Mouse (Mus musculus) liver, embryonic 11.5 days (tissue): ENCODE measurements around the gene Sec14l1. TPM values are rescaled to one million over a fixed set of nuclear protein-coding genes. Genes with fewer than 3 reads are reported as not detected.

Experiments
- ATAC-seq: fragments of 200-750 bp; cut with Nextera tagmentation; replicated peaks from 2 replicates; pipeline ENCODE4 v1.8.0; 2017; ENCODE audit warnings: moderate number of reproducible peaks, mild to moderate bottlenecking, moderate TSS enrichment, moderate library complexity; ENCODE audit not compliant: low FRiP score
- DNase-seq: peaks from one replicate; pipeline ENCODE4 v3.0.0-alpha.2; 2017; ENCODE audit warnings: low spot score
- H3K27ac ChIP-seq: fragments of 300-500 bp; sonication (generic); 2 replicates; pipeline ENCODE4 v1.5.1; 2014; ENCODE audit warnings: mild to moderate bottlenecking, low read depth, low read length, control low read depth
- H3K27me3 ChIP-seq: fragments of 300-500 bp; sonication (generic); replicated peaks from 2 replicates; pipeline ENCODE4 v1.6.1; 2014; ENCODE audit warnings: low read length, mixed read lengths; ENCODE audit not compliant: control insufficient read depth, insufficient read depth
- H3K36me3 ChIP-seq: fragments of 300-500 bp; sonication (generic); 2 replicates; pipeline ENCODE4 v1.6.1; 2014; ENCODE audit warnings: mild to moderate bottlenecking, low read length, moderate library complexity, mixed read lengths; ENCODE audit not compliant: control insufficient read depth, insufficient read depth
- H3K4me1 ChIP-seq: fragments of 300-500 bp; sonication (generic); replicated peaks from 2 replicates; pipeline ENCODE4 v1.6.1; 2014; ENCODE audit warnings: low read length, mixed read lengths; ENCODE audit not compliant: control insufficient read depth, insufficient read depth
- H3K4me2 ChIP-seq: fragments of 300-500 bp; sonication (generic); 2 replicates; pipeline ENCODE4 v1.6.1; 2014; ENCODE audit warnings: mild to moderate bottlenecking, control low read depth, moderate library complexity
- H3K4me3 ChIP-seq: fragments of 300-500 bp; sonication (generic); 2 replicates; pipeline ENCODE4 v1.5.1; 2014; ENCODE audit warnings: low read depth, low read length, control low read depth
- H3K9ac ChIP-seq: fragments of 300-500 bp; sonication (generic); 2 replicates; pipeline ENCODE4 v1.6.1; 2014; ENCODE audit warnings: low read depth, low read length, control low read depth
- H3K9me3 ChIP-seq: fragments of 300-500 bp; sonication (generic); 2 replicates; pipeline ENCODE4 v1.6.1; 2016; ENCODE audit warnings: low read length, inconsistent platforms, mixed read lengths; ENCODE audit not compliant: control insufficient read depth
- WGBS: fragments of 180-500 bp; shearing (Covaris S2); extraction: QIAGEN DNeasy Blood & Tissue Kit; methylation state at CpG from one replicate; pipeline ENCODE4 v1.1.7; 2014; 5-methylcytosine and 5-hydroxymethylcytosine counted together
- polyA plus RNA-seq: library from polyadenylated mRNA; unstranded; fragments of >200 nt; fragmentation: Nextera tagmentation; extraction: Ambion mirVana; gene quantifications from 2 replicates; pipeline ENCODE4 v1.2.1, GENCODE M21; 2014

Sec14l1 gene
- polyA plus RNA-seq, 1 experiment from 2014 or later = 20.9 TPM

DNA sequence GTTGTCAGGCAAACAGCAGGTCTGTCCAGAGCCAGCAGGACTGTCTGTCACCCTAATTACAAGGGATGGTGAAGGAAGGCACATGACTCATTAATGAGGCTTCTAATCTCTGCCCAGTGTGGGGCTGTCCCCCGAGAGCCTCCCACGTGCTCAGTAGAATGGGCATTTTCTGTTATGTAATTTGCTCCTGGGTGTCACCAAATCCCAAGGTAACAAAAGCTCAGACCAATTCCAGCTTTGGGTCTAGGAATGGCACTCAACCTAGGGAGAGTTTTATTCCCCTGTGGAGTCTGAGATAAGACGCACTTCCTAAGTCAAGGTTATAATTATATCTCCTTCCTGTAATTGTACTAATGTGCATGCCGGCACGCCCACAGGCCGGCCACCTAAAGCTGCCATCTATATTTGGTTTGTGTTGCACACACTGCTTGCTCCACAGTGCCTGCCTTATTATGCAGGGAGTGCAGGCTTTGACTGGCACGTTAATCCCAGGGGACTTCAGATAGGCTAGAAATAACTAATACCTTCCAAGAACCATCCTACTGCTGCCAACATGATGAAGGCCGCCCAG is 13.5 kb upstream of the Sec14l1 start:
- peaks cover 9% of the 10 kb centered on the region for H3K4me1 ChIP-seq
- no peak for ATAC-seq

DNA sequence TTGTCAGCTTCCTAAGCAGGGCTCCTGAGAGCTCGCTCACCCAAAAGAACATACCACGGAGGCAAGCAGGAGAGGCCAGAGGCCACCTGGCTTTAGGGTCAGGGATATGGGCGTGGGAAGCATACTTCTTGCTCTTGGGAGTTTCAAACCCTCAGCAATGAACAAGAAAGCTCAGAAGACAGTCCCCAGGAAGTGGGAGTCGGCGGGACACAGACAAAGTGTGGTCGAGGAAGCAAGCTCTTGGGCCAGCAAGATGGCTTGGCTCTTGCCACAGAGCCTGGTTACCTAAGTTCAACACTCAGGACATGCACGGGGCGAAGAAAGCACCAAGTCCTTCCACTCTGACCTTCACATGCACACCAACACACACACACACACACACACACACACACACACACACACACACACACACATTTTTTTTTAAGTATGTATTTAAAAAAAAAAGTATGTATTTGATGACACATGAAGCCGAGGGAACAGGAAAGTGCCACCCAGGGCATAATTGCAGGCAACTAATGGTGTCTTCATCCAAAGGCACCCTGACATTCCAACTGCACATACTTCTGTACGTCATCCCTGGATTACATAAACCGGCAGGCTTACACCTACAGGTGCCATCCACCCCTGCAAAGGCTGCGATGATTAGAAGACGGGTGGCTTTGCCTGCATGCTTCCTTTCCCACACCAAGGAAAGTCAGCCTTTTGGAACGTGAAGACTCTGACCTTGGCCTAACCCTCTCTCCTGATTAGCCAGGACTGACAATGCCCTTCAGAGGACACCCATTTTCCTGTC is 12.8 kb upstream of the Sec14l1 start:
- Histone ChIP-seq H3K27me3 (no peaks in the 10 kb centered on the region; the same call in 1 of the 2 replicates), H3K4me3 (no peak overlapping the region), H3K9me3 (no peaks in the 10 kb centered on the region), H3K4me1 (peaks cover 9% of the 10 kb centered on the region), H3K36me3 (no peaks in the 10 kb centered on the region), H3K4me2 (no peak overlapping the region), H3K9ac (no peak overlapping the region), H3K27ac (no peak overlapping the region)
- DNase-seq (no peak), ATAC-seq (no peak)
- 77% methylated on average over 14 of the region's 14 CpGs for WGBS

More for the DNA sequence above, 13.5 kb upstream of the Sec14l1 start:
- Histone ChIP-seq H3K27me3 (no peaks in the 10 kb centered on the region; the same call in 1 of the 2 replicates), H3K9me3 (no peaks in the 10 kb centered on the region), H3K4me2 (no peak overlapping the region), H3K36me3 (no peaks in the 10 kb centered on the region), H3K4me3 (no peak overlapping the region), H3K27ac (no peak overlapping the region), H3K9ac (no peak overlapping the region)
- WGBS = 61% methylated on average over 8 of the region's 8 CpGs
- no peak for DNase-seq

DNA sequence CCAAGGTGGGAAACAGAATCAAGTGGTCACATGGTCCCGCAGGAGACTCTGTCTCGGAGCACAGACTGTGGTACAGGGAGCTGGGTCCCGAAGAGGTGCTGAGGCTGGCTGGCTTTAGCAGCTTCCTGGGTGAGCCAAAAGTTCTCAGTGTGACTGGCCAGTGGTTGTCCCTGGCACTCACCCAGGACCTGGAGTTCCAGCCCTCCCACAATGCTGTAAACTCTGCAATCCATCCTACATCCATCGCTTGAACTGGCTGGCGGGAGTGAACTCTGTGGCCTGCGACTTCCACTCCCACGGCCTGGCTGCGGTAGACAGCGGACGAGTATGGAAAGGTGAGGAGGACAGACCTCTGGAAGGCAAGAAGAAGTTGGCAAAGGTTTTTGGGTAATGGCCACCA is 11.4 kb upstream of the Sec14l1 start:
- H3K27ac ChIP-seq = no peak overlapping the region
- ATAC-seq (no peak), DNase-seq (no peak)
- H3K36me3 ChIP-seq = no peaks in the 10 kb centered on the region
- H3K4me1 ChIP-seq = peaks cover 7% of the 10 kb centered on the region
- no peak overlapping the region for H3K4me3 ChIP-seq
- H3K9me3 ChIP-seq = no peaks in the 10 kb centered on the region
- no peaks in the 10 kb centered on the region for H3K27me3 ChIP-seq
- H3K4me2 ChIP-seq = no peak overlapping the region
- WGBS = 79% methylated on average over 10 of the region's 10 CpGs
- no peak overlapping the region for H3K9ac ChIP-seq

DNA sequence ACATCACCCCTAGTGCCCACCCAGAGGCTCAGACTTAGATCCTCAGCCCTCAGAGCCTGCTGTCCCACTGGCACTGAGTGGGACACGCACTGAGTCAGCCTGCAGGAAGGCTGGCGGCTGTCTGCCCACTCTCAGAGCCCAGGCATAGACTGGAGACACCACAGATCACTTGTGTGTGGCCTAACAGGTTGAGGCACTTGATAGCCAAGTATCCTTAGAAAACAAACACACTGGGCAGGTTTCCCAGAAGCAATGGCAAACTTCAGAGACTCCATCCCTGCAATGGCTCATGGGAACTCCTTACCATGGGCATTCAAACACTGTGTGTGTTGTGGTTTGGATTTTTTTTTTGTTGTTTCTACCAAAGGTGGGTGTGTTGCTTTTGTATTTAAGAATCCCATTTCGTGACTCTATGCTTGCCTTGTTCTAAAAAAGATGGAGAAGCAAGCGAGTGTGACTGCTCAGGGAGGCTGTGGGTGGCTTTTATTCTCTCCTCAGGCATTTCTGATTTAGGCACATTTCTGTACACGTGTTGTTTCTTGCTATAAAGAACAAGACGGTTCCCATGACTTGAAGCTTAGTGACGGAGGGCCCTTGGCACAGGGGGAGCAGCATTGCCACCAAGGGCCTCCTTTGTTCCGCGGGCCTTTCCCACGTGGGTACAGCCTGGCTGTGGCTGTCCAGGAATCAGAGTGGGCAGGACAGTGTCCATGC is 10.8 kb upstream of the Sec14l1 start:
- Histone ChIP-seq H3K36me3 (no peaks in the 10 kb centered on the region), H3K9me3 (no peaks in the 10 kb centered on the region), H3K4me1 (peaks cover 7% of the 10 kb centered on the region), H3K4me2 (no peak overlapping the region), H3K27ac (no peak overlapping the region), H3K9ac (no peak overlapping the region), H3K4me3 (no peak overlapping the region), H3K27me3 (no peaks in the 10 kb centered on the region)
- 80% methylated on average over 10 of the region's 10 CpGs for WGBS
- ATAC-seq (no peak), DNase-seq (no peak)

DNA sequence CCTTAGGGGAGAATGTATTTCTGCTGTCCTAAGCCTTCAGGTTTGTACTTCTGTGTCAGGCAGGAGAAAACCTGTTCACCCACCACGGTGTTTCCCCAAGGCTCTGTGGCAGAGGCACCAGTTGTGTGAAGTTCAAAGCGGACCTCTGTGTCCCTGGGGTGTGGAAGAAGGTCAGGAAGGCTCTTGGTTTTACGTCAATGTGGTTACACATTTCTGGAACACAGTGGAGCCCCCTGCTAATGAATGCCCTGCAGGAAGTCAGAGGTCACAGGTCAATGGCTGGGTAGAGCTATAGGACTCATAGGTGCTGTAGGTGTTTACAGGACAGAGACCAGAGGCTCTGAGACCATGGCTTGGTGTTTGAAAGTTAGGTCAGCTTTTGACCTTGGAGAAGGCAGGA is 9.7 kb upstream of the Sec14l1 start:
- Histone ChIP-seq H3K4me2 (no peak overlapping the region), H3K9ac (no peak overlapping the region), H3K36me3 (no peaks in the 10 kb centered on the region), H3K4me3 (no peak overlapping the region), H3K27me3 (no peaks in the 10 kb centered on the region), H3K27ac (no peak overlapping the region), H3K9me3 (no peaks in the 10 kb centered on the region), H3K4me1 (peaks cover 12% of the 10 kb centered on the region)
- WGBS = 69% methylated on average over 3 of the region's 3 CpGs
- ATAC-seq (no peak), DNase-seq (no peak)

DNA sequence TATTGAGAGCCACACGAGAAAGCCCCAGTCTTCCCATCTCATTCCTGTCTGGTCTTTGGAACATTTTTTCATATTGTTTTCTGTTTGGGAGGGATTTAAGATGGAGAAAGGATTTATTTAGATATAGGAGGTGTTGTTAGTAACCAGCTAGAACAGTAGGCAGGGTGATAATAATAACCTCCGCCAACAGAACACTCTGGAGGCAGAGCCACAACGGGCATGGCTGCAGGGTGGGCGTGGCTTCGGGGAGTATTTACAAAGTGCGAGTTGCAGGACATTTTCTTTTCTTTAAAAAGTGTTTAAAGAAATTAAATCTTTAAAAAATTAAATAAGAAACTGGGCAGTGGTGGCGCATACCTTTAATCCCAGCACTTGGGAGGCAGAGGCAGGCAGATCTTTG is 9.1 kb upstream of the Sec14l1 start:
- Histone ChIP-seq H3K27ac (no peak overlapping the region), H3K9ac (no peak overlapping the region), H3K9me3 (no peaks in the 10 kb centered on the region), H3K36me3 (no peaks in the 10 kb centered on the region), H3K4me2 (no peak overlapping the region), H3K4me1 (peaks cover 12% of the 10 kb centered on the region), H3K27me3 (no peaks in the 10 kb centered on the region), H3K4me3 (no peak overlapping the region)
- no peak for DNase-seq
- WGBS = 80% methylated on average over 7 of the region's 7 CpGs
- ATAC-seq = no peak

DNA sequence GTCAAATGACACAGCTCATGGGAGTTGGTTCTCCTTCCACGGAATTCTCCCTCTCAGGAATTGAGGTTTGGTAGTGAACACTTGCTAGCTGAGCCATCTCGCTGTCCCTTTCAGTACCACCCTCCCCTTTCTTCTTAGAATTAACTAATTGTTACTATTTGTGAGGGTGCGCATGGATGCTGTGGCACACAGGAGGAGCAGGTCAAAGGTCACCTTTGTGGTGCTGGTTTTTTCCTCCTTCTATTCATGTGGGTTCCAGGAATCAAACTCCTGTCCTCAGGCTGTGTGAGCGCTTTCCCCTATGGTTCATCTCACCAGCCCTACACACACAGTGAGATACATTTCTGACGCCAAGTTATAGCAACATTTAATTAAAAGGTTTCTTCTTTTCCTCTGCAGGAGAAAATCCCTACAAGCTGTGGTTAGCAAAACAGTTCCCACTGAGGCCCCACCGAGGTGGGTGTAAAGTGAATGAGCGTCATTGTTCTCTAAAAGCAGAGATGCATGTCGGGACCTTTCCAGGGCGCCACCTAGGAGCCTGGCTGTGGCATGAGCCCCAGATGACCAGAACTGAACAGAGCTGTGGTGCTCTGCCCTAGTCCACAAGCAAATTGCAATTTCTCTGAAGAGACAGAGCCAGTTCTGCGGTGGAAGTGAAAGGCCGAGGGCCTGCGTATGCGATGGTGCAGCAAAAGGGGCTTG is 8.2 kb upstream of the Sec14l1 start:
- no peak overlapping the region for H3K27ac ChIP-seq
- no peak for DNase-seq
- H3K4me2 ChIP-seq = no peak overlapping the region
- H3K9me3 ChIP-seq = no peaks in the 10 kb centered on the region
- H3K27me3 ChIP-seq = no peaks in the 10 kb centered on the region
- no peaks in the 10 kb centered on the region for H3K36me3 ChIP-seq
- no peak for ATAC-seq
- peaks cover 12% of the 10 kb centered on the region for H3K4me1 ChIP-seq
- H3K9ac ChIP-seq = no peak overlapping the region
- no peak overlapping the region for H3K4me3 ChIP-seq
- WGBS = 62% methylated on average over 13 of the region's 13 CpGs

DNA sequence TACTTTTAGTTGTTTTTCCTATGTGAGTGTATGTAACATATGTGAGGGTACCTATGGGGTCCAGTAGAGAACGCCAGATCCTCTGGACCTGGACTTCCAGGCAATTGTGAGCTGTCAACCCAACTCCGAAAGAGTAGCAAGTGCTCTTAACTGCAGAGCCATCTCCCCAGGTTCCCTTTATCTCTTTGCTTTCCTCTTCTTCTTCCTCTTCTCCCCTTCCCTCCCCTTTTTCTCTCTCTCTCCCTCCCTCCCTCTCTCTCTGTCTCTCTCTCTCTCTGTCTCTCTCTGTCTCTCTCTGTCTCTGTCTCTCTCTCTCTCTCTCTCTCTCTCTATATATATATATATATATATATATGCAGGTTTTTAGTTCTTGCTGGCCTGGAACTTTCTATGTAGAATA is 7.1 kb upstream of the Sec14l1 start:
- no peak for ATAC-seq
- Histone ChIP-seq H3K27ac (no peak overlapping the region), H3K27me3 (no peaks in the 10 kb centered on the region), H3K4me1 (peaks cover 20% of the 10 kb centered on the region), H3K9ac (no peak overlapping the region), H3K36me3 (no peaks in the 10 kb centered on the region), H3K9me3 (no peaks in the 10 kb centered on the region), H3K4me3 (no peak overlapping the region), H3K4me2 (no peak overlapping the region)
- WGBS = 81% methylated on average over 2 of the region's 2 CpGs
- no peak for DNase-seq
